Mouse (Mus musculus): Measurements from ENCODE around the gene Tnnc1. TPM values are rescaled to one million over a fixed set of nuclear protein-coding genes. Genes with fewer than 3 reads are reported as not detected.

The Tnnc1 gene
- total RNA-seq (2021), result 100 to 1,000 TPM; 197 to 292 TPM
- long read RNA-seq, experiment 1, transcript Tnnc1-202 (6 exons, 721 nt), result major isoform, 267 of 276 reads
- long read RNA-seq, experiment 1, partial matches to known transcripts, result 4 of 276 reads
- long read RNA-seq, experiment 1, other reads (novel, unspliced or antisense), result 1 of 276 reads
- long read RNA-seq, experiment 2, transcript Tnnc1-202 (6 exons, 721 nt), result major isoform, 193 of 196 reads
- long read RNA-seq, experiment 2, partial matches to known transcripts, result 1 of 196 reads
- long read RNA-seq, experiment 2, other reads (novel, unspliced or antisense), result 2 of 196 reads

GRCm38 (mm10) chr14:31208084-31208483, at the start of gene Tnnc1:
Tnnc1 (plus strand) TSS chr14:31208312.
- no peak for DNase-seq

- no peak for DNase-seq
These were observed 47.6 kb upstream of the Tnnc1 start for GRCm38 (mm10) chr14:31160196-31161150.

GRCm38 (mm10) chr14:31161191-31161590, 46.9 kb upstream of the Tnnc1 start:
- no peak for DNase-seq

- DNase-seq, result no peak
These were observed 46.5 kb upstream of the Tnnc1 start for GRCm38 (mm10) chr14:31161638-31162037.

GRCm38 (mm10) chr14:31164067-31164466, 44.0 kb upstream of the Tnnc1 start:
- DNase-seq, result no peak

- DNase-seq, result no peak
These were observed 43.1 kb upstream of the Tnnc1 start for GRCm38 (mm10) chr14:31165010-31165409.

- no peak for DNase-seq
These were observed 42.7 kb upstream of the Tnnc1 start for GRCm38 (mm10) chr14:31165458-31165857.

- no peak for DNase-seq
These were observed 42.0 kb upstream of the Tnnc1 start for GRCm38 (mm10) chr14:31165991-31166630.

GRCm38 (mm10) chr14:31166827-31167226, 41.3 kb upstream of the Tnnc1 start:
- DNase-seq, result no peak

- DNase-seq, result no peak
These were observed 39.7 kb upstream of the Tnnc1 start, which contains the start of gene Stab1 for GRCm38 (mm10) chr14:31168425-31168824. Stab1 (minus strand) TSS chr14:31168641.

- DNase-seq, result no peak
These were observed 38.6 kb upstream of the Tnnc1 start for GRCm38 (mm10) chr14:31169508-31169907.

- no peak for DNase-seq
These were observed 37.1 kb upstream of the Tnnc1 start for GRCm38 (mm10) chr14:31170963-31171362.

GRCm38 (mm10) chr14:31171386-31171785, 36.7 kb upstream of the Tnnc1 start:
- DNase-seq, result no peak

GRCm38 (mm10) chr14:31171821-31172220, 36.3 kb upstream of the Tnnc1 start:
- no peak for DNase-seq

- no peak for DNase-seq
These were observed 35.2 kb upstream of the Tnnc1 start for GRCm38 (mm10) chr14:31172781-31173455.

- no peak for DNase-seq
These were observed 34.6 kb upstream of the Tnnc1 start for GRCm38 (mm10) chr14:31173537-31173936.

GRCm38 (mm10) chr14:31177287-31177686, 30.8 kb upstream of the Tnnc1 start:
- no peak for DNase-seq

GRCm38 (mm10) chr14:31177715-31178114, 30.4 kb upstream of the Tnnc1 start:
- no peak for DNase-seq

- peak; percentile 59 for DNase-seq
These were observed 28.3 kb upstream of the Tnnc1 start for GRCm38 (mm10) chr14:31179677-31180365.

GRCm38 (mm10) chr14:31181512-31181911, 26.6 kb upstream of the Tnnc1 start:
- DNase-seq, result no peak

- no peak for DNase-seq
These were observed 25.3 kb upstream of the Tnnc1 start for GRCm38 (mm10) chr14:31182786-31183290.

Measured in gastrocnemius, postnatal 10 days (tissue).